Mouse (Mus musculus): ENCODE data around the gene Abcg1. TPM values are rescaled to one million over a fixed set of nuclear protein-coding genes. Genes with fewer than 3 reads are reported as not detected.

The Abcg1 gene
- polyA plus RNA-seq, 1 experiment from 2014 or later, result 12.2 TPM

- Histone ChIP-seq H3K36me3 (no peaks in the 10 kb centered on the region), H3K27me3 (no peaks in the 10 kb centered on the region), H3K4me1 (no peaks in the 10 kb centered on the region; the same call in 1 of the 2 replicates), H3K9me3 (no peaks in the 10 kb centered on the region), H3K4me2 (no peak within 1 kb of the TSS), H3K4me3 (no peak within 1 kb of the TSS), H3K27ac (no peak within 1 kb of the TSS), H3K9ac (no peak within 1 kb of the TSS)
- ATAC-seq (ENCODE audit: borderline replicate concordance, extremely low read depth, low FRiP score, low TSS enrichment), result no peak
- WGBS, result 60% methylated on average over 6 of the region's 6 CpGs
Observed at GRCm38 (mm10) chr17:31165127-31165526, 107.7 kb downstream of the Abcg1 start, which contains the start of gene Tff1. TSS of gene Tff1 (minus strand) at chr17:31165277.

Other genes starting within 250 kb of the Abcg1 start
- 6.8 and 8.4 TPM in 2 replicates for gene Glp1r, start 155.9 kb upstream of the Abcg1 start, polyA plus RNA-seq (2015; fragmentation: Nextera tagmentation; extraction: Ambion mirVana)
- gene Umodl1, start 103.0 kb upstream of the Abcg1 start, polyA plus RNA-seq (2015; fragmentation: Nextera tagmentation; extraction: Ambion mirVana), result 0.21 and 0.72 TPM in 2 replicates
- 0.45 and 0.49 TPM in 2 replicates for gene Tff3, start 72.0 kb downstream of the Abcg1 start, polyA plus RNA-seq (2015; fragmentation: Nextera tagmentation; extraction: Ambion mirVana)
- 0.40 TPM in 1 of 2 replicates, not detected in the other for gene Tff2, start 86.6 kb downstream of the Abcg1 start, polyA plus RNA-seq (2015; fragmentation: Nextera tagmentation; extraction: Ambion mirVana)
- gene Tff1, start 107.6 kb downstream of the Abcg1 start, polyA plus RNA-seq (2015; fragmentation: Nextera tagmentation; extraction: Ambion mirVana), result not detected in 2 replicates
- gene Tmprss3, start 141.3 kb downstream of the Abcg1 start, polyA plus RNA-seq (2015; fragmentation: Nextera tagmentation; extraction: Ambion mirVana), result 0.06 TPM in 1 of 2 replicates, not detected in the other
- gene Ubash3a, start 150.2 kb downstream of the Abcg1 start, polyA plus RNA-seq (2015; fragmentation: Nextera tagmentation; extraction: Ambion mirVana), result 0.36 and 2.0 TPM in 2 replicates
- 8.1 and 8.2 TPM in 2 replicates for gene Rsph1, start 219.7 kb downstream of the Abcg1 start, polyA plus RNA-seq (2015; fragmentation: Nextera tagmentation; extraction: Ambion mirVana)
- gene Slc37a1, start 229.1 kb downstream of the Abcg1 start, polyA plus RNA-seq (2015; fragmentation: Nextera tagmentation; extraction: Ambion mirVana), result 7.6 and 9.2 TPM in 2 replicates